Mouse (Mus musculus) liver, embryonic 11.5 days (tissue): ENCODE results near the gene Ankrd54. TPM values are rescaled to one million over a fixed set of nuclear protein-coding genes. Genes with fewer than 3 reads are reported as not detected.
"Not testable (repeated sequence)": the region's sequence is repeated elsewhere in the genome, so short reads cannot be mapped to it uniquely, and the experiment has no call there.

Experiments
- ATAC-seq: fragments of 200-750 bp; cut with Nextera tagmentation; replicated peaks from 2 replicates; pipeline ENCODE4 v1.8.0; 2017; ENCODE audit warnings: moderate number of reproducible peaks, mild to moderate bottlenecking, moderate TSS enrichment, moderate library complexity; ENCODE audit not compliant: low FRiP score
- DNase-seq: peaks from one replicate; pipeline ENCODE4 v3.0.0-alpha.2; 2017; ENCODE audit warnings: low spot score
- H3K27ac ChIP-seq: fragments of 300-500 bp; sonication (generic); 2 replicates; pipeline ENCODE4 v1.5.1; 2014; ENCODE audit warnings: mild to moderate bottlenecking, low read depth, low read length, control low read depth
- H3K27me3 ChIP-seq: fragments of 300-500 bp; sonication (generic); replicated peaks from 2 replicates; pipeline ENCODE4 v1.6.1; 2014; ENCODE audit warnings: low read length, mixed read lengths; ENCODE audit not compliant: control insufficient read depth, insufficient read depth
- H3K36me3 ChIP-seq: fragments of 300-500 bp; sonication (generic); 2 replicates; pipeline ENCODE4 v1.6.1; 2014; ENCODE audit warnings: mild to moderate bottlenecking, low read length, moderate library complexity, mixed read lengths; ENCODE audit not compliant: control insufficient read depth, insufficient read depth
- H3K4me1 ChIP-seq: fragments of 300-500 bp; sonication (generic); replicated peaks from 2 replicates; pipeline ENCODE4 v1.6.1; 2014; ENCODE audit warnings: low read length, mixed read lengths; ENCODE audit not compliant: control insufficient read depth, insufficient read depth
- H3K4me2 ChIP-seq: fragments of 300-500 bp; sonication (generic); 2 replicates; pipeline ENCODE4 v1.6.1; 2014; ENCODE audit warnings: mild to moderate bottlenecking, control low read depth, moderate library complexity
- H3K4me3 ChIP-seq: fragments of 300-500 bp; sonication (generic); 2 replicates; pipeline ENCODE4 v1.5.1; 2014; ENCODE audit warnings: low read depth, low read length, control low read depth
- H3K9ac ChIP-seq: fragments of 300-500 bp; sonication (generic); 2 replicates; pipeline ENCODE4 v1.6.1; 2014; ENCODE audit warnings: low read depth, low read length, control low read depth
- H3K9me3 ChIP-seq: fragments of 300-500 bp; sonication (generic); 2 replicates; pipeline ENCODE4 v1.6.1; 2016; ENCODE audit warnings: low read length, inconsistent platforms, mixed read lengths; ENCODE audit not compliant: control insufficient read depth
- WGBS: fragments of 180-500 bp; shearing (Covaris S2); extraction: QIAGEN DNeasy Blood & Tissue Kit; methylation state at CpG from one replicate; pipeline ENCODE4 v1.1.7; 2014; 5-methylcytosine and 5-hydroxymethylcytosine counted together
- polyA plus RNA-seq: library from polyadenylated mRNA; unstranded; fragments of >200 nt; fragmentation: Nextera tagmentation; extraction: Ambion mirVana; gene quantifications from 2 replicates; pipeline ENCODE4 v1.2.1, GENCODE M21; 2014

Ankrd54 gene
- polyA plus RNA-seq, 1 experiment from 2014 or later, result 57.2 TPM

DNA sequence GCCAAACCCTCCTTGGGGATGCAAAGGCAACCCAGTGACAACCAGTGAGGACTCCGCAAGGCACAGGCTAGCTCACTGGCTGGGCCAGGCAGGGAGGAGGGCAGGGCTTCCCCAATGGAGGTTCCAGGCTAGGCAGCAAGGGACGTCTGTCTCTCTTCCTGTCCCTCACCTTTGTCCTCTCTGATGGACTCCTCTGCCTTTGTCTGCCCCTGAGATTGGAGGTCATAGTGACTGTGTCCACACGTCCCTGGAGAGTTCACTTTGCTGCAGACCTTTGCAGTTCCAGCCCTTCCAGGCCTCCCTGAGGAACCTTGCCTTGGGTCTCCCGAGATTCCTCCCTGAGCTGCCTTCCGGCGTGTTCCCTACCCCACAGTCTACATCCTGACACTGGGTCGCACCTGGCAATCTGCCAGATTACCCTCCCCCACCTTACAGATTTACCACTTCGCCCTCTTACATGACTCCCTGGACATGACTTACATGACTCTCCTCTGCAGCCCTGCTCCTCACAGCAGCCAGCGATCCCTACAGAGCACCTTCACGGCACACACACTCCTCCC is 39.9 kb downstream of the Ankrd54 start:
- Histone ChIP-seq H3K9me3 (no peaks in the 10 kb centered on the region), H3K36me3 (no peaks in the 10 kb centered on the region), H3K9ac (no peak overlapping the region), H3K4me2 (peak overlapping the region; percentile 20; the same call in 1 of the 2 replicates), H3K4me3 (no peak overlapping the region), H3K27me3 (peaks cover 23% of the 10 kb centered on the region), H3K27ac (0 out of 2 replicates have a peak overlapping the region, but pooled peaks have one; percentile 0), H3K4me1 (peaks cover 17% of the 10 kb centered on the region)
- 57% methylated on average over 10 of the region's 10 CpGs for WGBS
- DNase-seq (no peak), ATAC-seq (no peak)

DNA sequence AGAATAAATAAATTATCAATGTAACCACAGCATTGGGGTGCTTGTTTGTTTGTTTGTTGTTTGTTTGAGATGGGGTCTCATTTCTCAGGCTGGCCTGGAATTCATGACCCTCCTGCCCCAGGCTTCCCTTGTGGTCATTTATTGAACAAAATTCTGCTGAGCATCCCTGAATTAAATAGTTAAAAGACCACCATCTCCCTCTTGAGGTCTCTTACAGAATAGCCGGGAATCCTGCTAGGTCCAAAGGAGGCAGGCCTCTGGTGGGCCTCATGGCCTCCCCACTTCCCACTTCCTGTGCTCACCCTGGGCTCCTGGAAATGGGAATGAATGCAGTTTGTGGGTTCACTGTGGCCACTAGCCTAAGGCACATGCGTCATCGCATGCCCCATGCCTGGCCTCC is 43.8 kb downstream of the Ankrd54 start:
- DNase-seq (no peak), ATAC-seq (no peak)
- Histone ChIP-seq H3K4me2 (no peak overlapping the region), H3K27ac (no peak overlapping the region), H3K27me3 (no peaks in the 10 kb centered on the region), H3K9me3 (no peaks in the 10 kb centered on the region), H3K4me1 (peaks cover 7% of the 10 kb centered on the region), H3K36me3 (no peaks in the 10 kb centered on the region), H3K9ac (no peak overlapping the region), H3K4me3 (no peak overlapping the region)
- 57% methylated on average over 3 of the region's 3 CpGs for WGBS

DNA sequence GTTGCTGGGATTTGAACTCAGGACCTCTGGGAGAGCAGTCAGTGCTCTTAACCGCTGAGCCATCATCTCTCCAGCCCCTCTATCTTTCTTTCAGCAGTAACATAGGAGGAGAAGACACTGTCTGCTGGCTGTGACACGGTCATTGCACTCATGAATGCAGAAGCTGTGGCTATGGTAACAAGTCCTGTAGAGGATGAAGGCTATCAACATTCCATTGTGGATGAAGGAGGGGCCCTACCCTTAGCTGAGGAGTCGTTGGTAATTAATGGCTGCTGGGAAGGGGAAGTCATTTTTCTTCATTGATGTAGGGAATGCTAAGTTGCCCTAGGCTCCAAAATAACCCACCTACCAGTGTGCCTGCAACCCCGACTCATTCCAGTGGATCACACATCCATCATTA is 44.5 kb downstream of the Ankrd54 start:
- Histone ChIP-seq H3K9ac (no peak overlapping the region), H3K27me3 (no peaks in the 10 kb centered on the region), H3K4me2 (no peak overlapping the region), H3K4me3 (no peak overlapping the region), H3K36me3 (no peaks in the 10 kb centered on the region), H3K4me1 (peaks cover 7% of the 10 kb centered on the region), H3K27ac (no peak overlapping the region), H3K9me3 (no peaks in the 10 kb centered on the region)
- DNase-seq (no peak), ATAC-seq (no peak)
- 35% methylated on average over 4 of the region's 4 CpGs for WGBS

DNA sequence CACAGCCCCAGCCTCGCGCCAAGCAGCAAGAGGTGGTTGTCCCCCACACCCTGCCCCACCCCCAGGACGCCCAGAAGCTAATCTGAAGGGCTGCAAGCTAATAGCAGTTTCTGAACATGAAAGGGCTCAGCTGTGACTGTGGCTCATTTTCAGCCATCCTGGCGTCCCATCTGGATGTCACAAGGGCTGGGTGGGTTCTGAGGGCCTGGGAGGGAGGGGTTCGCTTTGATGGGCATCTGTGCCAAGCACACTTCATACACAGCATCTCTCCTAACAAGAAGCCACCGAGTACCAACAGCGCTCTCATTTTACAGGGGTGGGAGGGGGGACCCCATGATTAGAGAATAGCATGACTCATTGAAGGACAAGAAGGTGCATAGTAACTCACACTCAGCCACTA is 49.3 kb downstream of the Ankrd54 start:
- ATAC-seq, result no peak
- no peak overlapping the region for H3K4me2 ChIP-seq
- no peak overlapping the region for H3K4me3 ChIP-seq
- no peaks in the 10 kb centered on the region for H3K9me3 ChIP-seq
- DNase-seq, result no peak
- H3K9ac ChIP-seq, result no peak overlapping the region
- H3K4me1 ChIP-seq, result peaks cover 2% of the 10 kb centered on the region; the same call in 1 of the 2 replicates
- no peaks in the 10 kb centered on the region for H3K27me3 ChIP-seq
- no peaks in the 10 kb centered on the region for H3K36me3 ChIP-seq
- 62% methylated on average over 7 of the region's 7 CpGs for WGBS
- H3K27ac ChIP-seq, result no peak overlapping the region

DNA sequence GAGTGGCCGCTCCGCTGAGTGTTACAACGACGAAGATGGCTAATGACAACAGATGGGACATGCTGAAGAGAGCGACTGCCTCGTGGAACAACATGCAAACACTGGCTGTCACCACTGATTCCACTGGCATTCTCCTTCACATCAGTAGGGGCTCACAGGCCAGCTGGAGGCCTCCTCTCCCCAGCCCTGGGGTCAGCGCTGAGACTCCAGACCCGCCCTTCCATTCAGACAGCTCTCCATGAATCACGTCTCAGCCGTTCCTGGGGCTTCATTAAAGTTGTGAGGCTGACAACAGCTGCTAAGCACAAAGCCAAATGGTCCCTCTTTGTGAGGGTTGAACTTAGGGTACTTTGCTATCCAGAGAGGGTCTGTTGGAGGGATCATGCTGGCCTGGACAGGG is 51.1 kb downstream of the Ankrd54 start:
- no peak for ATAC-seq
- H3K4me1 ChIP-seq, result peaks cover 2% of the 10 kb centered on the region; the same call in 1 of the 2 replicates
- 61% methylated on average over 10 of the region's 10 CpGs for WGBS
- DNase-seq, result no peak
- H3K9ac ChIP-seq, result no peak overlapping the region
- no peaks in the 10 kb centered on the region for H3K27me3 ChIP-seq
- no peak overlapping the region for H3K4me3 ChIP-seq
- no peak overlapping the region; the same call in 1 of the 2 replicates for H3K27ac ChIP-seq
- no peak overlapping the region for H3K4me2 ChIP-seq
- H3K36me3 ChIP-seq, result no peaks in the 10 kb centered on the region; the same call in 1 of the 2 replicates
- H3K9me3 ChIP-seq, result no peaks in the 10 kb centered on the region

DNA sequence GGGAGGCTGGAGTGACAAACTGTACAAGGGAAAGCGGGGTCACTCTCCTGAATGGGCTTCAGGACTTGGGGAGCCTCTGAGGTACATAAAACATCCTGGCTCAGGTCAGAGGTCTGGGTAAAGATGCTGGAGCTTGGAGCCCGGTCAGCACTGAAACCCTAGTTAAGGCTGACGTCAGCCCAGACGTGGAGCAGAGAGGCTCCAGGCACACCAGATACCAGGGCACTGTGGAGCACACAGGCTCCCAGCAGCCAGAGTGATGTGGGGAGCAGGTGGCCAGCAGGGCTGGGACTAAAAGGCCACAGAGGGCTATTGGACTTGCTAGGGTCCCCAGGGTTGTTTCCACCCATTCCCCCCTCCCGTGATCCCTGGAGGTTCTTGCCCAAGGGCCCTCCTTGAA is 53.0 kb downstream of the Ankrd54 start:
- Histone ChIP-seq H3K9ac (no peak overlapping the region), H3K27ac (no peak overlapping the region), H3K4me1 (peaks cover 2% of the 10 kb centered on the region; the same call in 1 of the 2 replicates), H3K36me3 (peaks cover 6% of the 10 kb centered on the region), H3K27me3 (no peaks in the 10 kb centered on the region), H3K4me2 (no peak overlapping the region), H3K4me3 (no peak overlapping the region), H3K9me3 (no peaks in the 10 kb centered on the region)
- 76% methylated on average over 5 of the region's 5 CpGs for WGBS
- DNase-seq (no peak), ATAC-seq (no peak)

DNA sequence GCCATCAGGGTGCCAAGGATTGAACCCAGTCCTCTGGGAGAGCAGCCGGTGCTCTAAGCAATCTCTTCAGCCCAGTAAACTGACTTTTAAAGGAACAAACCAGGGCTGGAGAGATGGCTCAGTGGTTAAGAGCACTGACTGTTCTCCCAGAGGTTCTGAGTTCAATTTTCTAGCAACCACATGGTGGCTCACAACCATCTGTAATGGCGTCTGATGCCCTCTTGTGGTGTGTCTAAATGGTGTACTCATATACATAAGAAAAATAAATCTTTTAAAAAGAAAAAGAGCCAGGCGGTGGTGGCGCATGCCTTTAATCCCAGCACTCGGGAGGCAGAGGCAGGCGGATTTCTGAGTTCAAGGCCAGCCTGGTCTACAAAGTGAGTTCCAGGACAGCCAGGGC is 54.9 kb downstream of the Ankrd54 start:
- peaks cover 21% of the 10 kb centered on the region for H3K36me3 ChIP-seq
- not testable (repeated sequence) for H3K9me3 ChIP-seq, H3K4me1 ChIP-seq, H3K9ac ChIP-seq, H3K4me3 ChIP-seq, ATAC-seq, H3K27me3 ChIP-seq, H3K4me2 ChIP-seq, H3K27ac ChIP-seq, DNase-seq
- WGBS, result 81% methylated on average over 6 of the region's 6 CpGs

DNA sequence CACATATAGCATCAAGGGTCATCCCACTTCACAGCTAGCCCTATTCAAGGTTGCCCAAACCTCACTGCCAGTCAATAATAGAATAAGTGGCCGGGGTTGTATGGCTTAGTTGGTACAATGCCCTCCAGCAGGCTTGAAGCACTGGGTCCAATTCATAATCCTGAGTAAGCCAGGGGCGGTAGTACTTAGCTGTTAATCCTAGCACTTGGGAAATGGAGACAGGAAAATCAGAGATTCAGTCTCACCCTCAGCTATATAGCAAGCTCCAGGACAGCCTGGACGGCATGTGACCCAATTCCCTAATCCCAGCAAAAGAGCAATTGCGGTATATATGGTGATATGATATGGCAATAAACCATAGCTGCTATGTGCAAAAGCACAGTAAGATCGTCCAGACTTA is 55.6 kb downstream of the Ankrd54 start:
- 91% methylated on average over 5 of the region's 5 CpGs for WGBS
- Histone ChIP-seq H3K9me3 (no peaks in the 10 kb centered on the region), H3K4me3 (no peak overlapping the region), H3K36me3 (peaks cover 22% of the 10 kb centered on the region), H3K27ac (no peak overlapping the region), H3K4me2 (no peak overlapping the region), H3K27me3 (no peaks in the 10 kb centered on the region), H3K9ac (no peak overlapping the region), H3K4me1 (peaks cover 2% of the 10 kb centered on the region; the same call in 1 of the 2 replicates)
- DNase-seq (no peak), ATAC-seq (no peak)

DNA sequence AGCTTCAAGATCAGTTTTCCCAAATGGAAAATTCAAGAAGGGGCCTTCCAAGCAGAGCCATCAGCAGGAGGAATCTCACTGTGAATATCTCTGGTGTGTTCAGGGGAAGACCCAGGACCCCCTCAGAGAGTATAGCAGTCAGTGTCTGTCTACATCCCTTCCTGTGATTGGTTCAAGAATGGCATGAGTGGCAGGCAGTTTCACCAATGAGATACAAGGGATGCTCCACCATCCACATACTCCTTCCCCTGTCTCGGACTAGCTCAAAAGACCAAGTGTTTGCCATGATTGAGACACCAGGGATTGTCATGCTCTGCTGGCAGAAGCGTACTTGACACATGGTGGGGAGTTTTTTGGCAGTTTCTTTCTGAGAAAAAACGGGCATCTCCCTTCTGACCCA is 56.1 kb downstream of the Ankrd54 start:
- WGBS, result 68% methylated on average over 3 of the region's 3 CpGs
- H3K9ac ChIP-seq, result no peak overlapping the region
- H3K4me3 ChIP-seq, result no peak overlapping the region
- H3K27me3 ChIP-seq, result no peaks in the 10 kb centered on the region
- ATAC-seq, result no peak
- DNase-seq, result no peak
- H3K27ac ChIP-seq, result no peak overlapping the region
- no peak overlapping the region for H3K4me2 ChIP-seq
- peaks cover 26% of the 10 kb centered on the region for H3K36me3 ChIP-seq
- H3K9me3 ChIP-seq, result no peaks in the 10 kb centered on the region
- peaks cover 2% of the 10 kb centered on the region; the same call in 1 of the 2 replicates for H3K4me1 ChIP-seq
